Mouse (Mus musculus): ENCODE measurements around the gene S1pr4.

The S1pr4 gene

DNA sequence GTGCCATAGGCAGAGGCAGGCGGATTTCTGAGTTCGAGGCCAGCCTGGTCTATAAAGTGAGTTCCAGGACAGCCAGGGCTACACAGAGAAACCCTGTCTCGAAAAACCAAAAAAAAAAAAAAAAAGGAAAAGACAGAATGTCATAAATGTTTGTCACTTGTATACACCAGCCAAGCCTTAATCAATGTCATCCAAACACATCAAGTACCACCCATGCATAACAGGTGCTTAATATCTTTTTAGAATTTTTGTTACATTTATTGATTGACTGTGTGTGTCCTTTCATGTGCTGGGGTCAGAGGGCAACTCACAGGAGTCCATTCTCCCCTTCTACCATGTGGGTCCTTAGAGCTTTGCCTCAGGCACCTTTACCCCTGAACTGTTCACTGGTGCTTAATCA is at the start of gene S1pr4:
Gene S1pr4, minus strand, starts transcription at position 101 of the 400 bp plus-strand sequence.
- DNase-seq: no peak

DNA sequence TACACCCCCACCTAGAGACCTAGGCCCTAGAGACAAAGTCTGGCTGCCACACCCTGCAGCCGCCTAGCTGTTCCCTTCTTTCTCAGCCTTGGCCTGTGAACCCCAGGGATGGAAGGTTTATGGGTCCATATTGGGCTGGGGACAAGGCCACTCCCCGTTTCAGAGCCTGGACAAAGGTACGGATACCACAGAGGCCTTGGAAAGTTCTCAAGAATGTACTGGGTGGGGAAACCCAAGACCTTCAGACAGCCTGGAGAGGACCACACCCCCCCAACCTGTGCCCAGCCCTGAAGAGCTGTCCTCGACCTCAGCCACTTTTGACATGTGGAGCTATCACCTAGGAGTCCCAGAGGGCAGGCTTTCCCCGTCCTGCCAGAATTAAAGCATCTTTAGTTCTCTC is 49.0 kb upstream of the S1pr4 start:
- DNase-seq: no peak

DNA sequence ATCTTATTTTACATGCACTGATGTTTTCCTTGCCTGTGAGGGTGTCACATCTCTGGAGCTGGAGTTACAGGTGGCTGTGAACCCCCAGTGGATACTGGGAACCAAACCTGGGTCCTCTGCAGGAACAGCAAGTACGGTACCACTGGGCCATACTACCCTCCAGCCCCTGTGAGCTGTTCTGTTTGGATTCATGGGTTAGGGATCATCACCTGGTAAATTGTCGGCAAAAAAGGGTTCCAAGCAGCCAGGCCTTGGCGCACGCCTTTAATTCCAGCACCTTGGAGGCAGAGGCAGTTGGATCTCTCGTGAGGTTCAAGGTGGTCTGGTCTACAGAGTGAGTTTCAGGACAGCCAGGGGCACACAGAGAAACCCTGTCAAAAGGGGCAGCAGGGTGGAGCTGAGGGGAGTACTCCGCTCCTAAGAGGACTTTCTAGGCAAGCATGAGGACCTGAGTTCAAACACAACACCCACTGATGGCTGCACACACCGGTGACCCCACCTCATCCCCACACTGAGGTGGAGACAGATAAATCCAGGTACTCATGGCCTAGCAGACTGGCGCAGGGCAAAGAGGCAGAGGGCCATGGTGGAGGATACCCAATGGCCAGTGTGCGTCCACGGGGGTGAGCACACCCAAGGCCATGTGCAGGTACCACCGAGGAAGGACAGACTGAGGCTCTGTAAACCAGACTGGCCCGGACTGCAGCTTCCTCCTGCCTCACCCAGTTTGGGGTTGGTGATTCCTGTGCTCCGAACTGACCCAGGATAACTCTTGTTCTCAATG is 47.0 kb upstream of the S1pr4 start:
- DNase-seq: no peak

DNA sequence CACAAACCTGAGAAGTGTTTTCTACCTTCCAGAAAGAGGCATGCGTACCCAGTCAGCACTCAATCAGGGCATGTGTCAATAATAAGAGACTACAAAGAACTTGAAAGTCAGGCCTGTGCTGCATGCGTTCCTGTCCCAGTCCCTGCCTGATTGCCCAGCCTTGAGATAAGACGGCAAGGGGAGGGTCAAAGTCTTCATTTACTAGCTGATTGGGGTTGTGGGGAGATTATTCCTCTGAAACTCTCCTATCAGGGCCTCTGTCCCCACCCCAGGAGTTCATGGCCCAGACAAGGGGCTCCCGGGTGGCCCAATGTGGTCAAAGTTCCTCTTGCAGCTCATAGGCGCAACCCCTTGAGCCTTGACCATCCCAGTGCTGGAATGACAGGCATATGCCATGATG is 46.4 kb upstream of the S1pr4 start:
- DNase-seq: no peak

DNA sequence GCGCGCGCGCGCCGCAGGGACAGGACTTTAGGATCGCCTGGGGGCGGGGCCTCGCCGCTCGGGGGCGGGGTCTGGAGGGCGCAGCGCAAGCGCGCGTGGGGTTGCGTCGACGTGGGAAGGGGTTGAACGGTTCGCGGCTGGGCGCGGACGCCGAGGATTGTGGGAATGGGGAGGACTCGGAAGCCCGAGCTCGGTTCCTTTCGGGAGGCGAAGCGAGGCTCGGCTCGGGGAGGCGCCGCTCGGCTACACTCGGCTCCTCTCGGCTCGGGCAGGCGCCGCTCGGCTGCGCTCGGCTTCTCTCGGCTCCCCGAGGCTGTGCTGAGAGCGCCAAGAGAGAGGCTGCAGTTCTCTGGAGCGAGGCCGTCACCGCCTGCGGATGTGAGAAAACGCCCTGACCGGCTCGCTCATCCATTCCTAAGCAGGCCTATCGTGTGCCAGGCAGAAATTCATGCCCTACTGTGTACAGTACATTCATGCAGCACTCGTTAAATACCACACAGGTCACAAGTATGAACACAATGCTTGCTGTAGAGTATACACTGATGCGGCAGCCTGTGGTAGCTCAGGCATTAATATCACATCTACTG is 45.3 kb upstream of the S1pr4 start, which contains the start of gene Gna11:
Gene Gna11, minus strand, starts transcription at position 30 of the 587 bp plus-strand sequence.
- peak; percentile 99 to 100 for DNase-seq

DNA sequence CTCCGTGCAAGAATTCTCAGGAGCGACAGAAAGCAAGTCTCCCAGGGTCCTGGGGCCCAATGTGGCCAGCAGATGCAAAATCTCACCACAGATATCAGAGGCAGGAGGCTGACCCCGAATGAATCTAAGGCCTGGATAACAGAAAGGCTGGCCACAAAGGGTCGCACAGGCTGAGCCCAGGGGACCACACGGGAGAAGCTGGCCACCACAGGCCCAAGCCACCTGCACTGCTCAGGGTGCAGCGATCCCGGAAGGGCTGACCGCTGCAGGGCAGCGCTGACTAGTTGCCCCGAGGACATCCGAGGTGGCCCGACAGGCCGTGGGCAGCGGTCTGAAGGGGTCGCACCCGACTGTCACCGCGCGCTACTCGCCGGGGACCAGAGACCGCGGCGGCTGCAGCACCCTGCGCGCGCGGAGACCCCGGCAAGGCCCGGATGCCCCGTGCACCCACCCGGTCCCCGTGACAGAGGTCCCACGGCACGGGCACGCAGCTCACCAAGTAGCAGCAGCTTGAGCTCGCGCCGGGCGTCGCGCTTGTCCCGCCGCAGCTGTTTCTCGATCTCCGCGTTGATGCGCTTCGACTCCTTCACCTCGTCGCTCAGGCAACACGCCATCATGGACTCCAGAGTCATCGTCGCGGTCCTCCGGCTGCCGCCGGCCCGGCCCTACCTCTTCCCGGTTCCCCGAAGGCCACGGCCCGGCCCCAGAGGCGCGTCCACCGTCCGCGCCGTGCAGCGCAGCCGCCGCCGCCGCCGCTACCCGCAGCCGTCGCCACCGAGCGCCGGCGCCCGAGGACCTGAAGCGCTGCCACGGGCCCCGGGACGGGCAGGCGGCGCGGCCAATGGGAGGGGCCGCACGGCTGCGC is 44.6 kb upstream of the S1pr4 start:
- DNase-seq: peak in 1 of 2 experiments; percentile 39

DNA sequence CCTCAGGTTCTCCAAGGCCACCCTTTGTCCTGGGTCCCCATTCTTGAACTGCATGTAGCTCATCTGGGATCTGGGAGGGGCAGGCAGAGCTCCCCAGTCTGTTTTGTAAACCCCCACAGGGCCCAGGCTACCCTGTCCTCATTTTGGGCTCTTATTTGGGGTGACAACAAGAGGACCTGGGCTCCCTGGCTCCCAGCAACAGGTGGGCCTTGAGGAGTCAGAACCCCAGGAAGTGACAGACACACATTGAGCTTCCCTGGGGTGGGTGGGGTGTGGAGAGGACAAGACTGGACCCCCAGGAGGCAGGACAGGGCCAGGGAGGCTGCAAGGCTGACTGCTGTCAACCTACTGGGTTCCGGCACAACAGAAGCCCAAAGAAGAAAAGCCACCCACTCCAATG is 43.7 kb upstream of the S1pr4 start:
- no peak for DNase-seq

DNA sequence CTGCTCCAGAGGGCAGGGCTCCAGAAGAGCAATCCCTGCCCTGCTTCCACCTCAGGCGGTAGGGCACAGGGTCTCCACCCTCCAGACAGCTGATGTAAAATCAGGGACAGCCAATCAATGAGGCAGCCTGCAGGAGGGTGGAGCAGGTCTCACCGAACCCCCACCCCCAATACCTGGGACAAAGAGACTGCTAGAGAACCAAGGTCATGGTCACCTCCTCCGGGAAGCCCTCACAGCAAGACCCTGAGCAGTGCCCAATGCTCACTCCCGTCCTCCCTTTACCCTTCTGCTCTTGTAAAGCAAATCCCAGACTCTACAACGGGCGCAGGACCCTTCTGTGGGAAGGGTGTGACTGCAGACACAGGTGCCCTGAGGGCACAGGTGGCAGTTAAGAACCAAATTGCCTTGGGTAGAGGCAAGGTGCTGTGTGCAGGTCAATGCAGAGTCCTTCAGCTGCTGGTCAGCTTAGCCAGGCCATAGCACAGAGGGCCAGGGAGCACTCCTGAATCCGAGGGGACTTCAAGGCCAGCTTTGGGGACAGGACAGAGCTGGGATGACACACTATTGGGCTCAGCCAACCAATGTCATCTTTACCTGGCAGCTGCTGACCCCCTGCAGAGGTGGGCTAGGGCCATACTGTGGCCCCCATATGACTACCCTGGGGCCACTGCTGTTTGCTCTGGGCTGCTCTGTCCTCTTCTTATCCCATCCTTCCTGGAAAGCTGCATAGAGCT is 43.0 kb upstream of the S1pr4 start:
- no peak for DNase-seq

DNA sequence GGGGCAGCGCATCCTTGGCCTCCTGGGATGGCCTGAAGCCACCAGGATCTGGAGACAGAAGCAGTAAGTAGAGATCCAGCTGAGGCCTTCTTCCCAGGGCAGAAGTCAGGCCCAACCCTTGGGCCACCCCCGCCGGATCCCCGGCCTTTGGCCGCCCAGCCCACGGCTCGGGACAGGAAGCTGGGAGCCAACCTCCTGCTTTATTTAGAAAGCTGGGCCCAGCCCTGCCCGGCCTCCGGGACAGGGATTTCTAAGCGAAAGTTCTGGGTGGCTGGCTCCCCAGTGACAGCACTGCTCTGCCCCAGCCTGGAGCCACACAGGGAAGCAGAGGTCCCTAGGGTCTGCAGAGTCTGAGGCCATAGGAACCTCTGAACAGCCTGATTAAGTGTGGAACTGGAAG is 41.9 kb upstream of the S1pr4 start:
- DNase-seq: no peak

DNA sequence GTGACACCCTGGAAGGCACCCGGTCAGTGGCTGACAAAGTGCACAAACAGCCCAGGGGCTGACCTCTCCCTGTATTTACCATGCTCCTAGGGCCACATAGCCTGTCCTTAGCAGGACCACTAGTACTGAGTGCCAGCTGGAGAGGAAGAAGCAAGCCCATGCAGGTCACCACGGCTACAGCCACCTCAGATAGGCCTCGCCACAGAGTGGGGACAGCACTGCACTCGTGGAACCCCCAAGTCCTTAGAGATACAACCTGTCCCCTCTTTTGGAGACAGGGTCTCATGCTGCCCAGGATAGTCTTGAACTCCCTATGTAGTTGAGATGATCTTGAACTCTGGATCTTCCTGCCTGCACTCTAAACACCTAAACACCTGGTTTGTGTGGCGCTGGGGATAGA is 41.4 kb upstream of the S1pr4 start:
- DNase-seq: no peak

DNA sequence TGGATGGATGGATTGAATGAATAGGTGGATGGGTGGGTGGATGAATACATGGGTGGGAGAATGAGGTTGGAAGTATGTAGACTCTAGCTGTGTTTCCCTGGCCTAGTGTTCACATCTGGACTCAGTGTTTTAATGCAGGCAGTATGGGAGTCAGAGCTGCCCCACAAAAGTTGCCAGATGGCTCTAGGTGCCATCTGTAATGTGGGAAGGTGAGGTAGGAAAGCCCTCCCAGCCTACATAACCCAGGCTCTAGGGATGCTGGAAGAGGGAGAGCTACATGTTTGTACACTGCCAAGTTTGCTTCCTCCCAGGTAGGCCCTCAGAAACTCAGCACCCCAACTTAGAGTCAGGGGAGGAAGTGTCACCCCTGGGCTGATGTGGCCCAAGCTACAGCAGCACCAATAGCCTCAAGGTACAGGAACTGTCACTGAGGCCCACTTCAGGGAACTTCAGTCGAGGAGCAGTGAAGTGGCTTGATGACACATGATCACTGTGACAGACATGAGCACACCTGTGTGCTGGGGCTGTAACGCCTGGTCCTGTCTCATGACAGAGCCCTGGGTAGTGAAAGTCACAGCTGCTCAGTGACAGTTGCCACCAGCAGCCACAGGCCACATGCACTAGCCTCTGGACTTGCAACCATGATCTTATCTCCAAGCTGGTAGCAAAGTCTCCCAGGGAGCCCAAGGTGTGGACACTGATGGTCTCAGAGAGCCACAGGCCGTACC is 38.6 kb upstream of the S1pr4 start:
- DNase-seq: no peak

DNA sequence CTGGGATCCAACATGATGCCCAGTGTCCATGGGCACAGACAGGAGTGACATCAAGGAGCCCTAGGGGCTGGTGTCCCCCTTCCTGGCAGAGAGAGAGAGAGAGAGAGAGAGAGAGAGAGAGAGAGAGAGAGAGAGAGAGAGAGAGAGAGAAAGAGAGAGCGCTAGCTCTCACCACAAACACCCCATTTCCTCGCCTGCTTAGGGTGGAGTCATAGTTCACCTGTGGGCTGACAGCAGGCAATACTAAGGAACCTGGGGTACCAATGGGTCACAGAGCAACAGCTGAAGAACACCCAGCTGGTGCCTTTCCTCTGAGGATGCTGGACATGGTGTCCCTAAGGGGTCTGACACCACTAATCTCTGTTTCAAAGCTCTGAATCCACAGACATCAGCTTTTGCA is 37.5 kb upstream of the S1pr4 start:
- no peak for DNase-seq

DNA sequence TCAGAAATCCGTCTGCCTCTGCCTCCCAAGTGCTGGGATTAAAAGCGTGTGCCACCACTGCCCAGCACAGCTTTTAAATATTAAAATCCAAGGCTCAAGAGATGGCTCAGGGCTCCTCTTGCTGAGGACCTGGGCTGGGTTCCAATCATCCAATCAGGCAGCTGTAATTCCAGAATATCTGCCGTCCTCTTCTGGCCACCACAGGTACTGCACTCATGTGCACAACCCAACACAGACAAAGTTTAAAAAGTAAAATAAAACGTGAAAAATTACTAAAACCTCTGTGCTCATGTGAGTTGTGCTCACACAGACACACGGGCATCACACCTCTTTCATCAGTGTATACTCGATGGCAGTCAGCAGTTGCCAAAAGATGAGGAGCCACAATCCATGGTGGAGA is 36.8 kb upstream of the S1pr4 start:
- DNase-seq: peak in 1 of 2 experiments; percentile 40

DNA sequence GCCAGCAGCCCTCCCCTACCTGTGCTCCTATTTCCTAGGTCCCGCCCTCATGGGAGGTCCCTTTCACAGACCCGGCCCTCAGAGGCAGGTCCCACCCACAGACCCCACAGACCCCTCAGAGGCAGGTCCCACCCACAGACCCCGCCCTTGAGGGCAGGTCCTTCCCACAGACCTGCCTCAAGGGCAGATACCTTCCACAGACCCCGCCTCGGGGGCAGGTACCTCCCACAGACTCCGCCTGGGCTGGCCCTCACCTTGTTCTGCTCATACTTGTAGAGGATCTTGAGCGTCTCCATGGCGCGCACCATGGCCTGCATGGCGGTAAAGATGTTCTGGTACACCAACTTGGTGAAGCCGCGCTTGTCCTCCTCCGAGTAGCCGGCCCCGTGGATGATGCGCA is 34.9 kb upstream of the S1pr4 start:
- no peak for DNase-seq

DNA sequence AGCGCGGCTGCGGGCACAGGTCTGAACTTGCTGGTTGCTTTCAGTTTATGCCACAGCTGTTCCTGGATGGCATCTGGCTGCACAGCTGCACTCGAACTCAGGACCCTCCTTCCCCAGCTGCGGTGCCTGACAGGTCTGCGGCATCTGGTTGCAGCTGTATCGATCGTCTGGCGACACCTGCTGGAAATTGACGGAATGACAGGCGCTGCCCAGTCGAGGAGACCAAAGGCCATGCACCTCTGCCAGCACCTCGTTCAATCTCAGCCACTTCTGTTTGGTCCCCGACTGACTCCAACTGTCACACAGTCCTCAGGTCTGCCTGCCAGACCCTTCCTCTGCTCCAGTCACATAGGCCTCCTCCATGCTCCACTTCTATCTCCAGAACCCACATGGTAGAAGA is 26.8 kb upstream of the S1pr4 start:
- DNase-seq: peak; percentile 67 to 70

DNA sequence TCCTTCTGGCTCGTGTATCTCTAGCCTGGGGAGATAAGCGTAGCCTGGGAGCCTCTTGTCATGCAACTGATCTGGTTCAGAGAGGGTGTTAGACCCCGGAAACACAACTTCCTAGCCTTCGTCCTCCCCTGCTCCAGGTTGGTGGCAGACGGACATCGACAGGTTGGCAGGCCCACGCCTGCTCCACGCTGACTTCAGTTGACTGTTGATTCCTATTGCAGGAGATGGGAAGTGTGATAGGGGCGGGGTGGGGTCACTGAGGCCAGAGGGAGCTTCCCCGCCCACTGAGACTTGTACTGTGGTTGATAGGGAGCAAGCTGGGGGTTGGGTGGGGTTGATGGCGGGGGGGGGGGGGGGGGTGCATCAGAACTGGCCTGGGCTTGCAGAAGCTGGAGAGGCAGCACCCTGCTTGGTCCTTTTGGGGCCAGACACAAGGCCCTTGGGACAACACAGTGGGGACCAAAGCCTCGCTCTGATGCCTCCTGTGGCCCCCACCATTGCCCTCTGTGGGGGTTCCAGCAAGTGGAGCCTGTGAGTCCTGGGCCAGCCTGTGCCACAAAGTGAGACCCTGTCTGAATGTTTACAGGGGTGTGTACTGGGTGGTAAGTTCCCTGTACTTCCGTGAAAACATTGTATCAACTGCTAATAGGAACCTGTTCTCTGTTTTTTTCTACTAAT is 25.2 kb upstream of the S1pr4 start:
- no peak for DNase-seq

DNA sequence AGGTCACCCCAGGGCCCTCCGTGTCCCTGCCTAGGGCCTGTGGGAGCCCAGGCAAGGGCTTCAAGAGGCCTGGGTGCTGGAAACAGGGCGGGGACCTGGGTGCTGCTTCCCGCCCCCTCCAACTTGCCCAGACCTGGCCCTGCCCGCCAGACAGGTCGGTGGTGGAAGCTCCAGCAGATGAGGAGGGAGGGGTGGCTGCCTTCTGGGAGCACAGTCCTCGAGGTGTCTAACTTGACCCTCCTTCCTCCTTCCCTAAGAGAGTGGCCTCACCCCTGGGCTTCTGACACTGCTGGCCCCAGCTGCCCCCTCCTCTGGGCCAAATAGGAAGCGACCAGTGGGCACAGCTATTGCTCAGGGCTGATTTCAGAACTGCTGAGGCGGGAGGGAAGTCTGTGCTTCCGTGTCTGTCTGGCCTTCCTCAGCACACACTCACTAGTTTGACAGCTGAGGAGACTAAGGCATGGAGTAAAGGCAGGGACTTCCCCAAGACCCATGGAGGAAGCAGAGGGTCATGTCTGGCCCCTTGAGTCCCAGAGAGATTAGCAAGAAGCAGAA is 24.2 kb upstream of the S1pr4 start, which contains the start of gene Gna15:
Gene Gna15, minus strand, starts transcription at position 175 of the 555 bp plus-strand sequence.
- DNase-seq: no peak

DNA sequence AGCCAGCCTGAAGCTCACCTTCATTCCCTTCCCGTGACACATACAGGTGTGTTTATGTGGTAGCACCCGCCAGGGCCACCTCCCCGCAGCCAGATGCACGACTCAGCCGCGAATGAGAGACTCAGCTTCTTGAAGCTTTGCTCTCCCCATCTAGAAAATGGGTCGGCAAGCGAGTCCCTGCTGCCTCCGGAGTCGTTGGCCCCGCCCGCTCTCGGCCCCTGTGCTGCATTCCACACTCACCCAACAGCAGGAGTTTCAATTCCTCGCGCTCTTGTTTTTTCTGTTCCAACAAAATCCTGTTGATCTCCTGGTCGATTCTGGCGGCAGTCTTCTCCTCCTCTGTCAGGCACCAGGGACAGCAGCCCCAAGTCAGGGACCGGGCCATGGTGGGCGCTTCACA is 23.6 kb upstream of the S1pr4 start:
- DNase-seq: no peak

DNA sequence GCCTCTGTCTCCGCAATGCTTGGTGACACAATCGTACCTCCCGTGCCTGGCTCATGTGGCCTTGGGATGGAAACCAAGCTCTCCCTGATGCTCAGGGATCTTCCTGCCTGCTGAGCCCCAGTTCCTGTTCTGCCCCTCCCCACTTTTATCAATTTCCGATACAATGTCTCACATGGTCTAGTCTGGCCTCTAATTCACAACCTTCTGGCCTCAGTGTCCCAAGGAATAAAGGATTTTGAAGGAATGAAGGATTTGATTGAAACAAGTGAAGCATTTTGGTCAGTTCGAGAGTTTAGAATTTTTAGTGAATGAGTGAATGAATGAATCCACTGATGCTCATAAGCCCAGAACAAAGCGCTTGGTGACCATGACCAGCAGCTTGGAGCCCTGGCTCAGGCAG is 23.2 kb upstream of the S1pr4 start:
- DNase-seq: no peak

DNA sequence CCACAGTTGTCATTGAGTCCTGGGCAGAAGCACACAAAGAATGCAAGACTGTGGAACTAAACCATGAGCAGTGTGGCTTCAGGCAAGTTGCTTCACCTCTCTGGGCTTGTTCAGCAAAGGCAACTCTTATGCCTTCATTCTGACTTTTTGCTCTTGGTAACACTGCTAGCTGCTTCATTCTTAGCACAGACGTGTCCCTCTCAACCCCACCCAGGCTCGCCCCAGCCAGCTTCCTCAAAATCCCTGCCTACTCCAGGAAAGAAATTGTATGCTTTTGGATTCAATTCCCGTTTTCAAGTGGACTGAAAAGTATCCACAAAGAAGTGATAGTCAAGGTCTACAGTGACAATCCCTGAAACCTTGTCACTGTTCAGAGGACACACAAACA is 20.0 kb upstream of the S1pr4 start:
- DNase-seq: no peak

Measured in cerebellum, postnatal 36 days (tissue).